Mouse (Mus musculus) hindbrain, embryonic 11.5 days (tissue): ENCODE measurements around the gene Ptprc. TPM values are rescaled to one million over a fixed set of nuclear protein-coding genes. Genes with fewer than 3 reads are reported as not detected.

Source experiments
- ATAC-seq: fragments of 200-750 bp; cut with Nextera tagmentation; 2 replicates; pipeline ENCODE4 v1.8.0; 2017; ENCODE audit warnings: mild to moderate bottlenecking, moderate TSS enrichment, moderate library complexity; ENCODE audit not compliant: low FRiP score
- DNase-seq: peaks from one replicate; pipeline ENCODE4 v3.0.0-alpha.2; 2015; ENCODE audit warnings: low spot score
- H3K27ac ChIP-seq: fragments of 300-500 bp; sonication (generic); 2 replicates; pipeline ENCODE4 v1.5.1; 2014; ENCODE audit warnings: mild to moderate bottlenecking, low read depth, low read length
- H3K27me3 ChIP-seq: fragments of 300-500 bp; sonication (generic); 2 replicates; pipeline ENCODE4 v1.6.1; 2014; ENCODE audit warnings: mild to moderate bottlenecking, low read length, moderate library complexity, mixed read lengths; ENCODE audit not compliant: control insufficient read depth, insufficient read depth
- H3K36me3 ChIP-seq: fragments of 300-500 bp; sonication (generic); 2 replicates; pipeline ENCODE4 v1.6.1; 2014; ENCODE audit warnings: mild to moderate bottlenecking, low read length, moderate library complexity, mixed read lengths; ENCODE audit not compliant: control insufficient read depth, insufficient read depth
- H3K4me1 ChIP-seq: fragments of 300-500 bp; sonication (generic); replicated peaks from 2 replicates; pipeline ENCODE4 v1.6.1; 2014; ENCODE audit warnings: low read length, mixed read lengths; ENCODE audit not compliant: control insufficient read depth, insufficient read depth
- H3K4me2 ChIP-seq: fragments of 300-500 bp; sonication (generic); replicated peaks from 2 replicates; pipeline ENCODE4 v1.6.1; 2014; ENCODE audit warnings: mild to moderate bottlenecking, low read depth, low read length
- H3K4me3 ChIP-seq: fragments of 300-500 bp; sonication (generic); 2 replicates; pipeline ENCODE4 v1.5.1; 2014; ENCODE audit warnings: low read depth, low read length
- H3K9ac ChIP-seq: fragments of 300-500 bp; sonication (generic); 2 replicates; pipeline ENCODE4 v1.6.1; 2014; ENCODE audit warnings: low read depth, low read length
- H3K9me3 ChIP-seq: fragments of 300-500 bp; sonication (generic); 2 replicates; pipeline ENCODE4 v1.6.1; 2016; ENCODE audit warnings: low read length; ENCODE audit not compliant: control insufficient read depth
- WGBS: fragments of 180-500 bp; shearing (Covaris S2); extraction: QIAGEN DNeasy Blood & Tissue Kit; methylation state at CpG from one replicate; pipeline ENCODE4 v1.1.7; 2014; 5-methylcytosine and 5-hydroxymethylcytosine counted together
- polyA plus RNA-seq: library from polyadenylated mRNA; unstranded; fragments of >200 nt; fragmentation: Nextera tagmentation; extraction: Ambion mirVana; gene quantifications from 2 replicates; pipeline ENCODE4 v1.2.1, GENCODE M21; 2014

The Ptprc gene
- polyA plus RNA-seq, 1 experiment from 2014 or later = 2.2 TPM

DNA sequence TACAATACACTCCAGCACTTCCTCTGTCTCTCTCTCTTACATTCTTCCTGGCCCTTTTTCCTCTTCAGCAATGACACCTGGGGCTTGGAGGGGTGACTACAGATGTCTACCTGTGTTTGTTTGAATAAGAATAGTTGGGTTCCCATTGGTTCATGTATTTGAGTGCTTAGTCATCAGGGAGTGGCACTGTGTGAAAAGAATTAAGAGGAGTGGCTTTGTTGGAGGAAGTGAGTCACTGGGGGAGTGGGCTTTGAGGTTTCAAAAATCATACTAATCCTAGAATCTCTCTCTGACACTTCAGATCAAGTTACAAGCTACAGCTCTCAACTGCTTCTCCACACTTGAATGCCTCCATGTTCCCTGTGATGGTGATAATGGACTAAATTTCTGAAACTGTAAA lies 4.6 kb upstream of the Ptprc start:
- Histone ChIP-seq H3K4me2 (no peak overlapping the region), H3K27me3 (no peaks in the 10 kb centered on the region), H3K9me3 (no peaks in the 10 kb centered on the region), H3K4me3 (no peak overlapping the region), H3K4me1 (no peaks in the 10 kb centered on the region), H3K27ac (no peak overlapping the region), H3K36me3 (no peaks in the 10 kb centered on the region), H3K9ac (no peak overlapping the region)
- no peak for DNase-seq
- no peak for ATAC-seq

DNA sequence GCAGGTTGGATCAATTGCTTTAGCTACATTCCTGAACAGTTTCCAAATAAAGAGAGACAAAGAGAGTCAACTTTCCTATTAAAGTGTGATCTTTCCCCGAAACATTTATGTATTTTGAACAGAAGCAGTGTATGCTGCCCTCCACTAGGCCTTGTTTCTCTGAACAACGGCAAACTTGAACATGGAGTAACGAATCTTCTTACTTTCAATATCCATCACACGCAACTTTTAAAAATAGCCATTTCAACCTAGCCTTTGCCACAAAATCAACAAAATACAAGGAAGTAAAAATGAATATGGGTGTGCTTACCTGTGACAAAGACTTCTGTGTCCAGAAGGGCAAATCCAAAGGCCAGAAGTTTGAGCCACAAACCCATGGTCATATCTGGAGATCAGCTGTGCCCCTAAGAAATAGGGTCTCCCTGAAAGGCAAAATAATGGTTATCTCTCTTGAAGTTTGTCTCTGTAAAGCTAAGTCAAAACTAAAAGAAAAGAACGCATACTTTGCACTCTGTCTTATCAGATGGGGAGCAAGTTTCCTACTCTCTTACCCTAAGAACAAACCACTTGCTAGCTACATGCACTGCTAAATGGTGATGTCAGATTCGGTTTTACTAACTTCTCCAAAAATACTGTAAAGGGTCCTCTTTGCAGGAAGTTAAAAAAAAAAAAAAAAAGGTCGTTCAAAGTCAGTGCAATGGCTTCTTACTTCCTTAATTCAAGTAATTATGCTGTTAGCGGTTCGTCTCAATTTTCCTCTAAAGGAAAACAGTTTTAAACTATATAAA lies 609 bp downstream of the Ptprc start:
- WGBS = 86% methylated on average over 9 of the region's 9 CpGs
- no peak for ATAC-seq

DNA sequence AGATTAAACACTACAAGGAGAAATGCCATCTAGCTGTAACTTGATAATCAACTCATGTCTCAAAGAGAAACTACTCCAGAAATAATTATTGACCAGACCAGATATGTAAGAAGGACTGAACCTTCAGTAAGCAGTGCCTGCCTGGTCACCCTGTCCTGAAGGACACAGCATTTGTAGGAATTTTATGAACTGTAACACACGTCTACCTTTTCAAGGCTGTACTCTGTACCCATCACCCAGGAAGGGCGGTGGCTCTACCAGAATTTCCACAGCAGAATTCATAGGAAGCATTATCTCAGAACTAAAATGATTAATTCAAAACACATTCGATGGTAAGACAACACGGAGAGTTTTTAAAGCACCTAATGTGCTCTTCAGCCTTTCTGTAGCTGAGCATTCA lies 1.4 kb downstream of the Ptprc start:
- Histone ChIP-seq H3K9ac (no peak overlapping the region), H3K36me3 (no peaks in the 10 kb centered on the region), H3K27me3 (no peaks in the 10 kb centered on the region), H3K27ac (no peak overlapping the region), H3K4me3 (no peak overlapping the region), H3K9me3 (no peaks in the 10 kb centered on the region), H3K4me1 (no peaks in the 10 kb centered on the region), H3K4me2 (no peak overlapping the region)
- ATAC-seq = no peak
- no peak for DNase-seq
- 87% methylated on average over 4 of the region's 4 CpGs for WGBS

More for the DNA sequence above, 609 bp downstream of the Ptprc start:
- Histone ChIP-seq H3K4me1 (no peaks in the 10 kb centered on the region), H3K36me3 (no peaks in the 10 kb centered on the region), H3K9me3 (no peaks in the 10 kb centered on the region), H3K4me2 (no peak overlapping the region), H3K27ac (no peak overlapping the region), H3K4me3 (no peak overlapping the region), H3K9ac (no peak overlapping the region), H3K27me3 (no peaks in the 10 kb centered on the region)
- DNase-seq = no peak

DNA sequence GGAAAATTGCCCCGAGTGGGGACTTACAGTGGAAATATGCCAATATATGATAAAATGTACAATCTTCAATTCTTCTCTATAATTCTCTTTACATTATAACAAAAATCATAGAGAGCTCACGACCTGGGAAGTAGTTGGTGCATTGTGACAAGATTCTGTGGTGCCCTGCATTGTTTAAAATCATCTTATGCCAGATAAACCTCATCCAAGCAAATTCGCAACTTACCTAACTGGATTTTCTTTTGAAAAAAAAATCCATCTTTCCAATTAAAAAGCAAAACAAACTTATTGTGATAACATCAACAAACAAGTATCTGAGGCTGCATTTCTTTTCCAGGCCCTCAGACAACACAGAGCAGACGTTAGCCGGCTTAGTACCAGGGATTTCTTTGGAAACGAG lies 1.8 kb downstream of the Ptprc start:
- no peaks in the 10 kb centered on the region for H3K27me3 ChIP-seq
- DNase-seq (no peak), ATAC-seq (no peak)
- no peaks in the 10 kb centered on the region for H3K36me3 ChIP-seq
- H3K9me3 ChIP-seq = no peaks in the 10 kb centered on the region
- H3K27ac ChIP-seq = no peak overlapping the region
- no peaks in the 10 kb centered on the region for H3K4me1 ChIP-seq
- H3K4me2 ChIP-seq = no peak overlapping the region
- no peak overlapping the region for H3K4me3 ChIP-seq
- H3K9ac ChIP-seq = no peak overlapping the region
- WGBS = 83% methylated on average over 6 of the region's 6 CpGs

DNA sequence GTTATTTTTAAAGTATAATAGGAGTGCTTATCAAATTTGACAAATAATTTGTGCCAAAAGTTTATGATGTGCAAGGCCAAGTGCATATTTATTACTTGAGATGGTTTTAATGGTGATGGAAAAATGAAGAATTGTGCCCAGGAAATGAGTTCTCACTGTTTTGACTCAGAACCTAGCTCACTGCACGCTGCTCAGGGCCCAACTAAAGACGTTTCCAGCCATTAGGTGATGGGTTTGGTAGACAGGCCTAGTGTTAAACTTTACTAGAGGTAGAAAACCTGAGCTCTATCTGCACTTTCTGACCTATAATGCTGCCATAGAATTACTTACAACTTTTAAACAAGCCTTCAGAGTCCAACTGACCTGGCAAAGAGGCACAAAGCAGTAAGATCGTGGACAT lies 3.0 kb downstream of the Ptprc start:
- ATAC-seq = no peak
- H3K4me1 ChIP-seq = no peaks in the 10 kb centered on the region
- 86% methylated on average over 3 of the region's 3 CpGs for WGBS

DNA sequence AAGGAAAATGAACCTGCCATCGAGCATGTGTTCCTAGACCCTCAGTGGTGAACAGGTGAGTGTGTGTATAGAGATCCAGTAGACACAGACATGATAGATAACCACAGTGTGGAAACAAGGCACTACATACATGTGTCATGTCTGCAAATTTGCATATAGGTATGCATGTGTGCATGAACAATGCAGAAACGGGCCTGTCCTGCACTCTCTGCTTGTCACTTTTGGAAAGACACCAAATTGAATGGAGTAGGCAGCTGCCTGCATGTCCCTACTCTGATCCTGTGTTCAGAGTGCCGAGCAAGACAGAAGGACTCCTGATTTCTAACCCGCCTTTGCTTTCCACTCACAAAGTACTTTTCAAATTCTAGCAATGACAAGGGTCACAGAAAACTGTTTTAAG lies 3.4 kb downstream of the Ptprc start:
- ATAC-seq (no peak), DNase-seq (no peak)
- H3K4me3 ChIP-seq = no peak overlapping the region
- no peak overlapping the region for H3K4me2 ChIP-seq
- no peaks in the 10 kb centered on the region for H3K27me3 ChIP-seq
- H3K4me1 ChIP-seq = no peaks in the 10 kb centered on the region
- H3K9ac ChIP-seq = no peak overlapping the region
- H3K27ac ChIP-seq = no peak overlapping the region
- no peaks in the 10 kb centered on the region for H3K36me3 ChIP-seq
- H3K9me3 ChIP-seq = no peaks in the 10 kb centered on the region
- 86% methylated on average over 4 of the region's 4 CpGs for WGBS

More for the DNA sequence above, 3.0 kb downstream of the Ptprc start:
- Histone ChIP-seq H3K4me3 (no peak overlapping the region), H3K9ac (no peak overlapping the region), H3K27me3 (no peaks in the 10 kb centered on the region), H3K36me3 (no peaks in the 10 kb centered on the region), H3K27ac (no peak overlapping the region), H3K4me2 (no peak overlapping the region), H3K9me3 (no peaks in the 10 kb centered on the region)
- DNase-seq = no peak

DNA sequence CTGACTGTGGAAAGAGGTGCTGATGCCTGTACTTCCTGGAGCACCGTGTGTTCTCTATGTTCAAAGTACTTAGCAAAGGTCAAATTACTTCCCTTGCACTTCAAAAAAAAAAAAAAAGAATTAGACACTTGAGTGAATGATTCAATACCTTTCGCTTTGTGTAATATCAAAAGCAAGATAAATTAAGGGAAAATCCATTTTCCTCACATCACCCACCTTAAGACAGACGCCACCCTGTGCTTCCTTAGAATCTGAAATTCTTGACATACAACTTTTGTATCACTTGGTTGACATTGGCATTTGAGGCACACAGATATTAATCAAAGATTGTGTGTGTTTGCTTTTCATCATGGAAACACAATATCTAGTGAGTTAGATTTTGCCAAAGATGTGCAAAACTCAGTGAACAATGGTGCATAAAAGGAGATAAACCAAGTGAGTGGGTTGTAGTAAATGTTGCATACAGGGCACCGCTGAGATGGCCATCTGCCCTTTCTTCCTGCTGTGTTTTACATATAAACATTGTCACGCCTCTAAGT lies 9.2 kb downstream of the Ptprc start:
- DNase-seq = no peak
- WGBS = 87% methylated on average over 5 of the region's 5 CpGs
- Histone ChIP-seq H3K4me3 (no peak overlapping the region), H3K36me3 (no peaks in the 10 kb centered on the region), H3K27ac (no peak overlapping the region), H3K27me3 (no peaks in the 10 kb centered on the region), H3K4me2 (no peak overlapping the region), H3K9me3 (no peaks in the 10 kb centered on the region), H3K4me1 (no peaks in the 10 kb centered on the region), H3K9ac (no peak overlapping the region)
- no peak for ATAC-seq

DNA sequence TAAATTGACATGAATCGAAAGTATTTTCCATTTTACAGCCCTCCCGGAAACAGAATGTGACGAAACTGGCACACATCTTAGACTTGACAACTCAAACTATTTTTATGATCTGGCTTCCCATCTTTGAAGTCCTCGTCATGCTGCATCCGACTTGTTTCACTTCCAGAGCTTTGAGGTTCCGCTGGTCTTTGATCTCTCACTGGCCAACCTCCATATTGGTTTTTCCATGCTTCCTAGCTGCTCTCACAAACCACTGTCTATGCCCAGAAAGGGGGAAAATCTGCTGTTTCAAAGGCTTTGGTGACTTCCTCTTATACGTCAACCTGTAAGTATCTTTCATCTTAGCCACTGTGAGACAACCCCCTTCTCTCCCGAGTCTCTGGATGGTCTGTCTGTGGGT lies 12.9 kb downstream of the Ptprc start:
- Histone ChIP-seq H3K9ac (no peak overlapping the region), H3K9me3 (no peaks in the 10 kb centered on the region), H3K4me2 (no peak overlapping the region), H3K27ac (no peak overlapping the region), H3K27me3 (no peaks in the 10 kb centered on the region), H3K36me3 (no peaks in the 10 kb centered on the region), H3K4me1 (no peaks in the 10 kb centered on the region), H3K4me3 (no peak overlapping the region)
- WGBS = 95% methylated on average over 8 of the region's 8 CpGs
- no peak for ATAC-seq
- DNase-seq = no peak

DNA sequence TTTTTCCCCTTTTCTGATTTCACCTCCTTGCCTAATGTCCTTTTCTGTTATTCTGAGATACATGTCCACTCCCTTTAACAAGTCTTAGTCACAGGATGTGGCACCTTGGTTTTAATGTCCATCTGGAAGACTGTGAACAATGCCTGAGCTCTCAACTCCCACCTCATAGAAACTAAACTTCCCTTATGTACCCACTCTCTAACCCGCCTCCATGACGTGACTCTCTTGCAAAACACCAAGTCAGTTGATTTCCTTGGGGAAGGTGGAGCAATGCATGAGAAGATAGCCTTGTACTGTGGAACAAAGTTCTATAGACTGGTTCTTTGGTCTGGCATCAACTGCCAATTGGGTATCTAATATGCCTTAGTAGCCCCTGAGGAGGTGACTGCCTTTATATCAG lies 16.6 kb downstream of the Ptprc start:
- DNase-seq (no peak), ATAC-seq (no peak)
- 89% methylated on average over 2 of the region's 2 CpGs for WGBS
- H3K4me1 ChIP-seq = no peaks in the 10 kb centered on the region
- H3K36me3 ChIP-seq = no peaks in the 10 kb centered on the region
- H3K4me2 ChIP-seq = no peak overlapping the region
- no peak overlapping the region for H3K4me3 ChIP-seq
- H3K27me3 ChIP-seq = no peaks in the 10 kb centered on the region
- H3K9me3 ChIP-seq = no peaks in the 10 kb centered on the region
- no peak overlapping the region for H3K27ac ChIP-seq
- H3K9ac ChIP-seq = no peak overlapping the region
